Mouse (Mus musculus) forebrain, postnatal 0 days (tissue): ENCODE measurements around the gene Arhgef17. TPM values are rescaled to one million over a fixed set of nuclear protein-coding genes. Genes with fewer than 3 reads are reported as not detected.

Source experiments
- ATAC-seq: fragments of 200-750 bp; cut with Nextera tagmentation; 2 replicates; pipeline ENCODE4 v1.8.0; 2017; ENCODE audit warnings: mild to moderate bottlenecking, moderate library complexity
- DNase-seq: peaks from one replicate; pipeline ENCODE4 v3.0.0-alpha.2; 2015
- H3K27ac ChIP-seq: fragments of 300-500 bp; sonication (generic); 2 replicates; pipeline ENCODE4 v1.5.1; 2014; ENCODE audit warnings: low read depth, mild to moderate bottlenecking, antibody characterized with exemption, low read length, moderate library complexity, mixed read lengths
- H3K27me3 ChIP-seq: fragments of 300-500 bp; sonication (generic); 2 replicates; pipeline ENCODE4 v1.6.1; 2014; ENCODE audit warnings: mild to moderate bottlenecking, low read length, mixed read lengths; ENCODE audit not compliant: insufficient read depth
- H3K36me3 ChIP-seq: fragments of 300-500 bp; sonication (generic); 2 replicates; pipeline ENCODE4 v1.6.1; 2014; ENCODE audit warnings: mild to moderate bottlenecking, moderate library complexity; ENCODE audit not compliant: insufficient read depth
- H3K4me1 ChIP-seq: fragments of 300-500 bp; sonication (generic); 2 replicates; pipeline ENCODE4 v1.6.1; 2014; ENCODE audit warnings: antibody characterized with exemption; ENCODE audit not compliant: insufficient read depth
- H3K4me2 ChIP-seq: fragments of 300-500 bp; sonication (generic); 2 replicates; pipeline ENCODE4 v1.6.1; 2014; ENCODE audit warnings: low read depth, mild to moderate bottlenecking, moderate library complexity
- H3K4me3 ChIP-seq: fragments of 300-500 bp; sonication (generic); 2 replicates; pipeline ENCODE4 v1.5.1; 2014; ENCODE audit warnings: low read depth, low read length, mixed read lengths
- H3K9ac ChIP-seq: fragments of 300-500 bp; sonication (generic); 2 replicates; pipeline ENCODE4 v1.6.1; 2014; ENCODE audit warnings: mild to moderate bottlenecking
- H3K9me3 ChIP-seq: fragments of 300-500 bp; sonication (generic); 2 replicates; pipeline ENCODE4 v1.6.1; 2016; ENCODE audit warnings: low read length
- CTCF ChIP-seq: sonication (generic); IDR thresholded peaks from 2 replicates; pipeline ENCODE4 v1.5.1; 2016; ENCODE audit warnings: antibody characterized with exemption, control low read depth, low read depth
- WGBS: fragments of 180-500 bp; shearing (Covaris S2); extraction: QIAGEN DNeasy Blood & Tissue Kit; methylation state at CpG from one replicate; pipeline ENCODE4 v1.1.7; 2014; 5-methylcytosine and 5-hydroxymethylcytosine counted together
- polyA plus RNA-seq: library from polyadenylated mRNA; unstranded; fragments of >200 nt; fragmentation: Nextera tagmentation; extraction: Ambion mirVana; gene quantifications from 2 replicates; pipeline ENCODE4 v1.2.1, GENCODE M21; 2015
- total RNA-seq: library from RNA; depleted of rRNA; stranded (reverse); fragments of >200 nt; gene quantifications from 2 replicates; pipeline ENCODE4 v1.2.3, GENCODE M21; 2014

Gene Arhgef17
- total and polyA plus RNA-seq, 2 experiments from 2014 or later = 12.5 to 52.7 TPM

GRCm38 (mm10) chr7:100942789-100943615, 11.1 kb upstream of the Arhgef17 start:
- ATAC-seq (peak; percentile 79), DNase-seq (peak; percentile 74)
- no peak overlapping the region for H3K9ac ChIP-seq
- H3K4me1 ChIP-seq = peaks cover 3% of the 10 kb centered on the region; the same call in 1 of the 2 replicates
- TF ChIP-seq CTCF = peak; percentile 78
- H3K27me3 ChIP-seq = no peaks in the 10 kb centered on the region
- WGBS = 23% methylated on average over 12 of the region's 12 CpGs
- no peak overlapping the region for H3K4me2 ChIP-seq
- no peaks in the 10 kb centered on the region for H3K9me3 ChIP-seq
- no peaks in the 10 kb centered on the region for H3K36me3 ChIP-seq
- H3K27ac ChIP-seq = no peak overlapping the region
- no peak overlapping the region for H3K4me3 ChIP-seq

- Histone ChIP-seq H3K4me3 (no peak overlapping the region), H3K27ac (no peak overlapping the region), H3K27me3 (no peaks in the 10 kb centered on the region), H3K4me2 (no peak overlapping the region), H3K9ac (no peak overlapping the region), H3K4me1 (peaks cover 3% of the 10 kb centered on the region; the same call in 1 of the 2 replicates), H3K9me3 (no peaks in the 10 kb centered on the region), H3K36me3 (no peaks in the 10 kb centered on the region)
- 47% methylated on average over 5 of the region's 5 CpGs for WGBS
- TF ChIP-seq CTCF = peak; percentile 27; the same call in 1 of the 2 replicates
- DNase-seq (no peak), ATAC-seq (no peak)
Observed at GRCm38 (mm10) chr7:100941169-100941568, 9.3 kb upstream of the Arhgef17 start.

- 75% methylated on average over 16 of the region's 16 CpGs for WGBS
- Histone ChIP-seq H3K9me3 (no peaks in the 10 kb centered on the region), H3K9ac (no peak overlapping the region), H3K4me2 (no peak overlapping the region), H3K4me3 (no peak overlapping the region), H3K4me1 (peaks cover 2% of the 10 kb centered on the region; the same call in 1 of the 2 replicates), H3K36me3 (no peaks in the 10 kb centered on the region), H3K27me3 (no peaks in the 10 kb centered on the region), H3K27ac (no peak overlapping the region)
- DNase-seq = no peak
- no peak for ATAC-seq
- TF ChIP-seq CTCF = no peak
Observed at GRCm38 (mm10) chr7:100938106-100938505, 6.2 kb upstream of the Arhgef17 start.

GRCm38 (mm10) chr7:100937481-100937880, 5.6 kb upstream of the Arhgef17 start:
- no peak for ATAC-seq
- no peak for TF ChIP-seq CTCF
- WGBS = 91% methylated on average over 3 of the region's 3 CpGs

GRCm38 (mm10) chr7:100933520-100933919, 1.6 kb upstream of the Arhgef17 start:
- no peak overlapping the region for H3K4me2 ChIP-seq
- no peaks in the 10 kb centered on the region for H3K9me3 ChIP-seq
- no peak overlapping the region for H3K9ac ChIP-seq
- no peaks in the 10 kb centered on the region for H3K36me3 ChIP-seq
- H3K4me1 ChIP-seq = 0 out of 2 replicates have a peak, but pooled peaks cover 4% of the 10 kb centered on the region
- ATAC-seq (no peak), DNase-seq (no peak)
- H3K27me3 ChIP-seq = no peaks in the 10 kb centered on the region; the same call in 1 of the 2 replicates
- no peak overlapping the region for H3K27ac ChIP-seq
- no peak overlapping the region for H3K4me3 ChIP-seq
- no peak for TF ChIP-seq CTCF

More at GRCm38 (mm10) chr7:100937481-100937880, 5.6 kb upstream of the Arhgef17 start:
- Histone ChIP-seq H3K4me1 (no peaks in the 10 kb centered on the region), H3K9ac (no peak overlapping the region), H3K4me2 (no peak overlapping the region), H3K4me3 (no peak overlapping the region), H3K36me3 (no peaks in the 10 kb centered on the region), H3K27ac (no peak overlapping the region), H3K9me3 (no peaks in the 10 kb centered on the region), H3K27me3 (no peaks in the 10 kb centered on the region)
- DNase-seq = no peak

GRCm38 (mm10) chr7:100932481-100933007, 637 bp upstream of the Arhgef17 start:
- ATAC-seq (peak; percentile 80), DNase-seq (peak; percentile 88)
- Histone ChIP-seq H3K4me2 (peak overlapping the region; percentile 94), H3K4me1 (0 out of 2 replicates have a peak, but pooled peaks cover 4% of the 10 kb centered on the region), H3K27me3 (no peaks in the 10 kb centered on the region; the same call in 1 of the 2 replicates), H3K9me3 (no peaks in the 10 kb centered on the region), H3K36me3 (no peaks in the 10 kb centered on the region), H3K27ac (peak overlapping the region; percentile 60), H3K4me3 (peak overlapping the region; percentile 55), H3K9ac (peak overlapping the region; percentile 45)
- peak; percentile 85 for TF ChIP-seq CTCF
- under 1% methylated on average over 26 of the region's 27 CpGs for WGBS
